Mouse (Mus musculus): ENCODE data around the gene Trmt44.

- TF ChIP-seq FLI1 (IDR thresholded peaks at IDR 0.05; ENCODE audit: low read length) = no peak
- no peak for TF ChIP-seq GATA1 (IDR thresholded peaks at IDR 0.05; ENCODE audit: borderline replicate concordance, low read length)
Measured at GRCm38 (mm10) chr5:35609971-35610370, 35.1 kb upstream of the Trmt44 start.

Measured in megakaryocyte, embryonic 14.5 days (primary cell).